Mouse (Mus musculus): ENCODE results near the gene Nudt15. TPM values are rescaled to one million over a fixed set of nuclear protein-coding genes. Genes with fewer than 3 reads are reported as not detected.
"Not testable (repeated sequence)": the region's sequence is repeated elsewhere in the genome, so short reads cannot be mapped to it uniquely, and the experiment has no call there.

The Nudt15 gene
- polyA plus RNA-seq, 1 experiment from 2014 or later = 6.8 TPM

DNA sequence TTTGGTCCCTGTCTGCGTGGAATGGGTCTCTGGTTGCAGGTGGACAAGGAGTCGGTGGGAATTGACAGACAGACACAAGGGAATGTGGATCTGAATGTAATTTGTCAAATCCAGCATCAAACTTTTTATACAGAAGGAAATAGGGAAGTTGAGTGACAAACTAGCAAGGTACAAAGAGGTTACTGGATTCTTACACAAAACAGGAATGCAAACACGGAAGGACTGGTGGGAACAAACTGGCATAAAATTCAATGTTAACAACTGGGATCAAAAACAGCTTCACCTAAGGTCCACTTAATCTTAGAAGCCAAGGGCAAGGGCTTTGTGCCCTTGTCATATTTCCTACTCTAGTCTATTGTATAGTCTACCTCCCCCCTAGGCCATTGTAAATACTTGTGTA lies 19.4 kb downstream of the Nudt15 start:
- not testable (repeated sequence) for H3K4me1 ChIP-seq (ENCODE audit: control insufficient read depth, insufficient read depth, low read length); ATAC-seq (ENCODE audit: insufficient number of reproducible peaks, insufficient read depth, low FRiP score, low read depth)
- 84% methylated on average over 3 of the region's 3 CpGs for whole genome bisulfite sequencing

DNA sequence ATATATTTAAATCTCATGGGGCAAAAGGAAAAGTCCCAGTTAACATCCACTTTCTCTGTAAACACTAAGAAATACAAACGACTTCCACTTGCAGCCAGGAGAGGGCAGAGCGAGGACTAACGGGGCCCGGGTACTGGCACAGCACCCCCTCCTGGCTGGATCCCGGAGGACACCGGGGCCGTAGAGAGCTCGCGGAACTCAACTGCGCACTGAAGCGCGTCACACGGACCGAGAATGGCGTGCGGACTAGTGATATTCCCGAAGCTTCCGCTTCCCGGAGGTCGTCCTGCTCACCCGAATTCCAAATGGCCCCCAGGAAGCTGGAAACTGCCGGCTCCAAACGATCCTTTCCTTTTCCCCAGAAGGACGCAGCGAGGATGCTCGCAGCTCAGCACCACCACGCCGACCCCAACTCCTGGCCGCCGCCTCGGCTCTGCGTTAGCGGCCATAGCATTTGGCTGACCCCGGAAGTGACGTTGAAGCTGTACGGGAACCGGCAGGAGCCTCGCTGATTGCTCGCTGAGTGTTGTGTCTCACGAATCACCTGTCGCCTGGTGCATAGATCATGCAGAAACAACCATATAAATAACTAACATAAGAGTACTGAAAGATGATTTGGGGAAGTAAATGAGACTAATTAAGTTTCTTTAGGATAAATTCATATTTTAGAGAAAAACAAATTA lies 23.1 kb downstream of the Nudt15 start, which contains the start of gene Sucla2:
Gene Sucla2 (plus strand): TSS at position 554 of the 683 bp plus-strand sequence.
- Histone ChIP-seq H3K27me3 (ENCODE audit: control insufficient read depth, insufficient read depth, low read length) (no peaks in the 10 kb centered on the region), H3K9me3 (ENCODE audit: control insufficient read depth, low read depth, low read length) (no peaks in the 10 kb centered on the region), H3K4me1 (ENCODE audit: control insufficient read depth, insufficient read depth, low read length) (no peaks in the 10 kb centered on the region), H3K9ac (replicated peaks; ENCODE audit: low read depth, low read length) (0 out of 2 replicates have a peak within 1 kb of the TSS, but pooled peaks have one; percentile 15), H3K4me3 (ENCODE audit: low read depth, low read length) (peak within 1 kb of the TSS; percentile 41), H3K36me3 (ENCODE audit: control insufficient read depth, insufficient read depth, low read length) (no peaks in the 10 kb centered on the region), H3K27ac (ENCODE audit: low read length) (peak within 1 kb of the TSS; percentile 87), H3K4me2 (replicated peaks; ENCODE audit: low read depth, low read length) (peak within 1 kb of the TSS; percentile 33)
- peak; percentile 99 for ATAC-seq (ENCODE audit: insufficient number of reproducible peaks, insufficient read depth, low FRiP score, low read depth)
- WGBS = under 1% methylated on average over 34 of the region's 41 CpGs

More for the DNA sequence above, 19.4 kb downstream of the Nudt15 start:
- H3K27me3 ChIP-seq (ENCODE audit: control insufficient read depth, insufficient read depth, low read length); H3K9ac ChIP-seq (replicated peaks; ENCODE audit: low read depth, low read length); H3K4me3 ChIP-seq (ENCODE audit: low read depth, low read length); H3K4me2 ChIP-seq (replicated peaks; ENCODE audit: low read depth, low read length); H3K36me3 ChIP-seq (ENCODE audit: control insufficient read depth, insufficient read depth, low read length); H3K9me3 ChIP-seq (ENCODE audit: control insufficient read depth, low read depth, low read length); H3K27ac ChIP-seq (ENCODE audit: low read length): not testable (repeated sequence)

GRCm38 (mm10) chr14:73524136-73524535 lies 23.9 kb downstream of the Nudt15 start:
- 77% methylated on average over 3 of the region's 3 CpGs for WGBS
- Histone ChIP-seq H3K4me2 (replicated peaks; ENCODE audit: low read depth, low read length) (peak overlapping the region; percentile 33), H3K36me3 (ENCODE audit: control insufficient read depth, insufficient read depth, low read length) (no peaks in the 10 kb centered on the region), H3K27ac (ENCODE audit: low read length) (no peak overlapping the region), H3K9ac (replicated peaks; ENCODE audit: low read depth, low read length) (no peak overlapping the region), H3K4me1 (ENCODE audit: control insufficient read depth, insufficient read depth, low read length) (no peaks in the 10 kb centered on the region), H3K27me3 (ENCODE audit: control insufficient read depth, insufficient read depth, low read length) (no peaks in the 10 kb centered on the region), H3K4me3 (ENCODE audit: low read depth, low read length) (peak overlapping the region; percentile 10; the same call in 1 of the 2 replicates), H3K9me3 (ENCODE audit: control insufficient read depth, low read depth, low read length) (no peaks in the 10 kb centered on the region)
- no peak for ATAC-seq (ENCODE audit: insufficient number of reproducible peaks, insufficient read depth, low FRiP score, low read depth)

DNA sequence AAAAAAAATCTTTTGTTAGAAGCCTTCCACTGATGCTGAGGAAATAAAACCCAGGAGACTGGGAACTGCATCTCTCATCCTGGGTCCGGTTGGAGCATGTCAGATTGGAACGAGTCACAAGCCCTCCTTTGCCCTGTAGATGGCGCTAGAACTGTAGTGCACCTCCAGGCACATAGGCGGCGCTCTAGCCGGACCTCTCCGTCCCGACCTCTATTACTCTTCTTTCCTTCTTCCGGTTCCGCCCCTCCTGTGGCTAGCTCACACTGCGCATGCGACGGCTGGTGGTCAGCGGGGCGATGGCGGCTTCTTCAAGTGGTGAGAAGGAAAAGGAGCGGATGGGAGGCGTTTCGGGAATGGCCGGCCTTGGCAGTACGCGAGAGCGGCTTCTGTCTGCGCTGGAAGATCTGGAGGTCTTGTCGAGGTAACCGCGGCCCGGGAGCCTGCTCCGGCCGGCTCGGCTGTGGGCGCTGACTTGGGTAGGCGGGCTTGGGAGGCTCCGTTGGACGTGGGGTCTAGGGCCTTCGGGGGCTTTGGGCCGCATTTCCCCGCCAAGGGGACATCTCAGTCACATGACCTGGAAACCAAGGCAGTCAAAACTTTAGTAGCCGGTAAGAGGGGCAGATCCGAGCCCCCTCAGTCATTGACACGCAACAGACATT lies 38.1 kb downstream of the Nudt15 start, which contains the start of gene Med4:
Gene Med4 (plus strand): TSS at position 261 of the 659 bp plus-strand sequence.
- no peak within 1 kb of the TSS for H3K27ac ChIP-seq (ENCODE audit: low read length)

GRCm38 (mm10) chr14:73508630-73509395 lies 39.2 kb downstream of the Nudt15 start:
- Histone ChIP-seq H3K4me2 (replicated peaks; ENCODE audit: low read depth, low read length) (no peak overlapping the region), H3K9ac (replicated peaks; ENCODE audit: low read depth, low read length) (no peak overlapping the region), H3K9me3 (ENCODE audit: control insufficient read depth, low read depth, low read length) (no peaks in the 10 kb centered on the region), H3K4me1 (ENCODE audit: control insufficient read depth, insufficient read depth, low read length) (peaks cover 9% of the 10 kb centered on the region), H3K27me3 (ENCODE audit: control insufficient read depth, insufficient read depth, low read length) (no peaks in the 10 kb centered on the region), H3K36me3 (ENCODE audit: control insufficient read depth, insufficient read depth, low read length) (peaks cover 4% of the 10 kb centered on the region; the same call in 1 of the 2 replicates), H3K4me3 (ENCODE audit: low read depth, low read length) (no peak overlapping the region), H3K27ac (ENCODE audit: low read length) (no peak overlapping the region)
- WGBS = 93% methylated on average over 6 of the region's 6 CpGs
- no peak for ATAC-seq (ENCODE audit: insufficient number of reproducible peaks, insufficient read depth, low FRiP score, low read depth)

More for the DNA sequence above, 38.1 kb downstream of the Nudt15 start, which contains the start of gene Med4:
- WGBS = under 1% methylated on average over 41 of the region's 41 CpGs
- ATAC-seq (ENCODE audit: insufficient number of reproducible peaks, insufficient read depth, low FRiP score, low read depth) = peak; percentile 92
- H3K9me3 ChIP-seq (ENCODE audit: control insufficient read depth, low read depth, low read length) = no peaks in the 10 kb centered on the region
- peak within 1 kb of the TSS; percentile 92 for H3K4me3 ChIP-seq (ENCODE audit: low read depth, low read length)
- peak within 1 kb of the TSS; percentile 92 for H3K4me2 ChIP-seq (replicated peaks; ENCODE audit: low read depth, low read length)
- H3K27me3 ChIP-seq (ENCODE audit: control insufficient read depth, insufficient read depth, low read length) = no peaks in the 10 kb centered on the region
- H3K36me3 ChIP-seq (ENCODE audit: control insufficient read depth, insufficient read depth, low read length) = peaks cover 4% of the 10 kb centered on the region; the same call in 1 of the 2 replicates
- H3K9ac ChIP-seq (replicated peaks; ENCODE audit: low read depth, low read length) = peak within 1 kb of the TSS; percentile 89
- H3K4me1 ChIP-seq (ENCODE audit: control insufficient read depth, insufficient read depth, low read length) = peaks cover 9% of the 10 kb centered on the region

GRCm38 (mm10) chr14:73507702-73508376 lies 40.2 kb downstream of the Nudt15 start:
- Histone ChIP-seq H3K4me2 (replicated peaks; ENCODE audit: low read depth, low read length) (no peak overlapping the region), H3K9me3 (ENCODE audit: control insufficient read depth, low read depth, low read length) (no peaks in the 10 kb centered on the region), H3K36me3 (ENCODE audit: control insufficient read depth, insufficient read depth, low read length) (peaks cover 4% of the 10 kb centered on the region; the same call in 1 of the 2 replicates), H3K27me3 (ENCODE audit: control insufficient read depth, insufficient read depth, low read length) (no peaks in the 10 kb centered on the region), H3K4me1 (ENCODE audit: control insufficient read depth, insufficient read depth, low read length) (peaks cover 9% of the 10 kb centered on the region), H3K4me3 (ENCODE audit: low read depth, low read length) (no peak overlapping the region), H3K9ac (replicated peaks; ENCODE audit: low read depth, low read length) (no peak overlapping the region), H3K27ac (ENCODE audit: low read length) (no peak overlapping the region)
- ATAC-seq (ENCODE audit: insufficient number of reproducible peaks, insufficient read depth, low FRiP score, low read depth) = no peak
- WGBS = 50% methylated on average over 11 of the region's 11 CpGs

DNA sequence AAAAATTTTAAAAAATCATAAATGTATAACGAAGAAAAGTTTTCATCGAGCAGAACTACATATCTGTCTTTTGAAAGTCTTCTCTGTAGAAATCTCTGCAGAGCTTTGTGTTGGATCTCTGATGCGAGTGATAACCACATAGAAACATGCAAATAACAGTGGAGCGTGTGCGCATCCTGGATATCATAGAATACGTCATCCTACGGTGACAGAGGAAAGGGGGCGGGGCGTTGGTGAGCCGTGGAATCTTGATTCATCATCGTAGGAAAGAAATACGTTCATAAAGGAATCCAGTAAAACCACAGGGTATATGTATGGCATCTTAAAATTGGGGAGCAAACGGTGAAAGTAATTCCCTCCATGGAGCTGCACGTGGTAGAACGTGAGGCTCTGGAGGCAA lies 40.8 kb downstream of the Nudt15 start:
- no peak overlapping the region for H3K4me2 ChIP-seq (replicated peaks; ENCODE audit: low read depth, low read length)
- no peaks in the 10 kb centered on the region for H3K9me3 ChIP-seq (ENCODE audit: control insufficient read depth, low read depth, low read length)
- 81% methylated on average over 15 of the region's 15 CpGs for WGBS
- no peaks in the 10 kb centered on the region for H3K27me3 ChIP-seq (ENCODE audit: control insufficient read depth, insufficient read depth, low read length)
- H3K9ac ChIP-seq (replicated peaks; ENCODE audit: low read depth, low read length) = no peak overlapping the region
- H3K4me1 ChIP-seq (ENCODE audit: control insufficient read depth, insufficient read depth, low read length) = peaks cover 11% of the 10 kb centered on the region
- H3K4me3 ChIP-seq (ENCODE audit: low read depth, low read length) = no peak overlapping the region
- no peak overlapping the region for H3K27ac ChIP-seq (ENCODE audit: low read length)
- peaks cover 2% of the 10 kb centered on the region; the same call in 1 of the 2 replicates for H3K36me3 ChIP-seq (ENCODE audit: control insufficient read depth, insufficient read depth, low read length)
- ATAC-seq (ENCODE audit: insufficient number of reproducible peaks, insufficient read depth, low FRiP score, low read depth) = no peak

- 57% methylated on average over 8 of the region's 8 CpGs for WGBS
- Histone ChIP-seq H3K27ac (ENCODE audit: low read length) (no peak overlapping the region), H3K36me3 (ENCODE audit: control insufficient read depth, insufficient read depth, low read length) (no peaks in the 10 kb centered on the region), H3K9ac (replicated peaks; ENCODE audit: low read depth, low read length) (no peak overlapping the region), H3K9me3 (ENCODE audit: control insufficient read depth, low read depth, low read length) (no peaks in the 10 kb centered on the region), H3K4me1 (ENCODE audit: control insufficient read depth, insufficient read depth, low read length) (peaks cover 11% of the 10 kb centered on the region), H3K27me3 (ENCODE audit: control insufficient read depth, insufficient read depth, low read length) (no peaks in the 10 kb centered on the region), H3K4me2 (replicated peaks; ENCODE audit: low read depth, low read length) (no peak overlapping the region), H3K4me3 (ENCODE audit: low read depth, low read length) (no peak overlapping the region)
- no peak for ATAC-seq (ENCODE audit: insufficient number of reproducible peaks, insufficient read depth, low FRiP score, low read depth)
Observed at GRCm38 (mm10) chr14:73506283-73506682, 41.8 kb downstream of the Nudt15 start.
